Mouse (Mus musculus) kidney, adult 2 months (tissue): ENCODE measurements around the gene Sema4a.

ENCODE experiments used
- CTCF ChIP-seq: fragments of 200-500 bp; conservative IDR thresholded peaks from 2 replicates; pipeline ENCODE4 v1.5.1; 2011; ENCODE audit warnings: low read depth, mild to moderate bottlenecking, control low read depth, low read length, moderate library complexity, mixed read lengths; ENCODE audit not compliant: insufficient read depth, insufficient read length
- POLR2A ChIP-seq: fragments of 200-500 bp; IDR thresholded peaks from one replicate; pipeline ENCODE4 v1.6.1; 2011; ENCODE audit warnings: low read depth, low read length, control low read depth

DNA sequence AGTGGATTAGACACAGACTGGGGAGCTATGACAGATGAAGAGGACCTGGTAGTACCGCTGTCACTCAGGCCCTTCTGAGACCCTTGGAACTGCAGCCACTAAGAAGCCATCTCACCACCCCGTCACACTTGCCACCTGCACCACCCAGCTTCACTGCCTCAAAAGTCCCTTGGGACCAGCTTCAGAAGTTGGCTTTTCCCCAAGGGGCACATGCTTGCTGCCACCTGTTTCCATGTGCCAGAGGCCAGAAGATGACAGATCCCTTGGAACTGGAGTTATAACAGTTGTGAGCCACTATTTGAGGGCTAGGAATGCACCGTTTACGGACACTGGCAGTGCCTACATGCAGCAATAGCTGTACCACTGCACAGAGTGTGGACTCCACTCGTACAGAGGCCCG lies 65.7 kb downstream of the Sema4a start:
- TF ChIP-seq POLR2A (no peak), CTCF (no peak)
